Comparison of ENCODE assay signal across 13 mouse cellular contexts in genomic region chr11:77914598-77915260, GRCm38 (mm10). TPM values are rescaled to one million over a fixed set of nuclear protein-coding genes. Genes with fewer than 3 reads are reported as not detected.
A peak's percentile ranks its signal among the peaks of the same experiment; 100 is the strongest.
DNase-seq lines count a peak whose midpoint lies in the region; ATAC-seq lines count a peak whose summit lies in the region.
"Had no signal": no experiment of that assay in that cellular context is flagged by ENCODE, and none has a peak within 500 bp of the region (broad histone marks: within the 10 kb centered on the region; RNA-seq: fewer than 3 reads in every experiment).

No protein-coding gene starts in this region.

- H3K9ac ChIP-seq in heart, embryonic 15.5 days: no peak overlapping the region
- no peak overlapping the region for H3K9ac ChIP-seq in embryonic facial prominence, embryonic 14.5 days (ENCODE audit: low read depth, low read length)
- peak overlapping the region; percentile 56 for H3K9ac ChIP-seq in hindbrain, embryonic 16.5 days (ENCODE audit: low read depth, low read length)
- peak overlapping the region; percentile 57 for H3K9ac ChIP-seq in midbrain, embryonic 16.5 days (ENCODE audit: low read depth, low read length)

- peaks cover 7% of the 10 kb centered on the region; the same call in 1 of the 2 replicates for H3K4me1 ChIP-seq in heart, embryonic 15.5 days (replicated peaks)
- H3K4me1 ChIP-seq in embryonic facial prominence, embryonic 14.5 days (ENCODE audit: control insufficient read depth, insufficient read depth, low read length): peaks cover 11% of the 10 kb centered on the region; the same call in 1 of the 2 replicates
- H3K4me1 ChIP-seq in hindbrain, embryonic 16.5 days (ENCODE audit: control insufficient read depth, insufficient read depth, low read depth, low read length): peaks cover 10% of the 10 kb centered on the region
- H3K4me1 ChIP-seq in midbrain, embryonic 16.5 days (ENCODE audit: control insufficient read depth, insufficient read depth, low read length): peaks cover 27% of the 10 kb centered on the region

- peaks cover 50% of the 10 kb centered on the region for H3K27me3 ChIP-seq in heart, embryonic 15.5 days
- H3K27me3 ChIP-seq in embryonic facial prominence, embryonic 14.5 days (replicated peaks; ENCODE audit: control insufficient read depth, insufficient read depth, low read length): peaks cover 29% of the 10 kb centered on the region
- H3K27me3 ChIP-seq in hindbrain, embryonic 16.5 days (replicated peaks; ENCODE audit: control insufficient read depth, insufficient read depth, low read length): no peaks in the 10 kb centered on the region; the same call in 1 of the 2 replicates
- H3K27me3 ChIP-seq in midbrain, embryonic 16.5 days (ENCODE audit: control insufficient read depth, insufficient read depth, low read depth, low read length): peaks cover 4% of the 10 kb centered on the region; the same call in 1 of the 2 replicates

- no peak for ATAC-seq in heart, embryonic 15.5 days (replicated peaks; ENCODE audit: insufficient number of reproducible peaks, insufficient read depth, low FRiP score, low read depth)
- no peak for ATAC-seq in embryonic facial prominence, embryonic 14.5 days (ENCODE audit: low read depth)
- ATAC-seq in hindbrain, embryonic 16.5 days: peak; percentile 46; the same call in 1 of the 2 replicates
- ATAC-seq in midbrain, embryonic 16.5 days: peak; percentile 36; the same call in 1 of the 2 replicates

- 8% methylated on average over 32 of the region's 32 CpGs for WGBS in heart, embryonic 15.5 days
- 4% methylated on average over 31 of the region's 32 CpGs for WGBS in embryonic facial prominence, embryonic 14.5 days
- 5% methylated on average over 30 of the region's 32 CpGs for WGBS in hindbrain, embryonic 16.5 days
- 5% methylated on average over 31 of the region's 32 CpGs for WGBS in midbrain, embryonic 16.5 days

- H3K27ac ChIP-seq in heart, embryonic 15.5 days: no peak overlapping the region
- no peak overlapping the region for H3K27ac ChIP-seq in embryonic facial prominence, embryonic 14.5 days (replicated peaks; ENCODE audit: low read depth, low read length)
- peak overlapping the region; percentile 41; the same call in 1 of the 2 replicates for H3K27ac ChIP-seq in hindbrain, embryonic 16.5 days (ENCODE audit: low read depth, low read length)
- peak overlapping the region; percentile 67; the same call in 1 of the 2 replicates for H3K27ac ChIP-seq in midbrain, embryonic 16.5 days (ENCODE audit: low read length)
- H3K27ac ChIP-seq: macrophage had no signal

- DNase-seq in heart, adult 18-20 months: no peak
- no peak for DNase-seq in embryonic facial prominence, embryonic 14.5 days (ENCODE audit: low spot score)
- DNase-seq in right cerebral cortex, postnatal 14 days: no peak
- no peak for DNase-seq in urinary bladder, postnatal 36 days (ENCODE audit: low spot score in 2 of 2)
- no peak for DNase-seq in left cerebral cortex, adult 8-10 months (ENCODE audit: low spot score in 2 of 2)
- DNase-seq: embryo, embryonic 11 days; gastrocnemius, postnatal 10 days; kidney, adult 9 months had no signal

- H3K9me3 ChIP-seq in heart, embryonic 15.5 days (replicated peaks): no peaks in the 10 kb centered on the region
- H3K9me3 ChIP-seq in embryonic facial prominence, embryonic 14.5 days (ENCODE audit: control insufficient read depth, low read length): no peaks in the 10 kb centered on the region
- H3K9me3 ChIP-seq in hindbrain, embryonic 16.5 days (ENCODE audit: control insufficient read depth, low read length): no peaks in the 10 kb centered on the region
- no peaks in the 10 kb centered on the region for H3K9me3 ChIP-seq in midbrain, embryonic 16.5 days (replicated peaks; ENCODE audit: control insufficient read depth, low read length, poor library complexity, severe bottlenecking)

- no peaks in the 10 kb centered on the region for H3K36me3 ChIP-seq in heart, embryonic 15.5 days
- no peaks in the 10 kb centered on the region for H3K36me3 ChIP-seq in embryonic facial prominence, embryonic 14.5 days (ENCODE audit: control insufficient read depth, insufficient read depth, low read length)
- H3K36me3 ChIP-seq in hindbrain, embryonic 16.5 days (ENCODE audit: control insufficient read depth, insufficient read depth, low read length): no peaks in the 10 kb centered on the region
- H3K36me3 ChIP-seq in midbrain, embryonic 16.5 days (ENCODE audit: control insufficient read depth, insufficient read depth, low read length): no peaks in the 10 kb centered on the region

- H3K4me2 ChIP-seq in heart, embryonic 15.5 days: 0 out of 2 replicates have a peak overlapping the region, but pooled peaks have one; percentile 5
- peak overlapping the region; percentile 28 for H3K4me2 ChIP-seq in embryonic facial prominence, embryonic 14.5 days (ENCODE audit: low read depth, low read length)
- H3K4me2 ChIP-seq in hindbrain, embryonic 16.5 days (ENCODE audit: low read length): peak overlapping the region; percentile 52
- peak overlapping the region; percentile 46 for H3K4me2 ChIP-seq in midbrain, embryonic 16.5 days (ENCODE audit: low read length)

- H3K4me3 ChIP-seq in heart, embryonic 15.5 days: no peak overlapping the region
- no peak overlapping the region; the same call in 1 of the 2 replicates for H3K4me3 ChIP-seq in embryonic facial prominence, embryonic 14.5 days (ENCODE audit: low read depth, low read length)
- H3K4me3 ChIP-seq in hindbrain, embryonic 16.5 days (ENCODE audit: low read length): 0 out of 2 replicates have a peak overlapping the region, but pooled peaks have one; percentile 14
- peak overlapping the region; percentile 6; the same call in 1 of the 2 replicates for H3K4me3 ChIP-seq in midbrain, embryonic 16.5 days (ENCODE audit: low read depth, low read length)

RNA-seq across cellular contexts. Expression of gene Sez6, which starts 15.9 kb away (rescaled TPM):
- 0.05 and 0.15 TPM in 2 replicates for polyA plus RNA-seq in heart, embryonic 15.5 days (2015; fragmentation: Nextera tagmentation; extraction: Ambion mirVana)
- under 1 TPM; 0.12 to 0.31 TPM for total RNA-seq in heart, adult 18-20 months (2021)
- 1.4 and 1.8 TPM in 2 replicates for polyA plus RNA-seq in embryonic facial prominence, embryonic 14.5 days (2014; fragmentation: Nextera tagmentation; extraction: Ambion mirVana)
- 132 and 156 TPM in 2 replicates for polyA plus RNA-seq in hindbrain, embryonic 16.5 days (2015; fragmentation: Nextera tagmentation; extraction: Ambion mirVana)
- polyA plus RNA-seq in midbrain, embryonic 16.5 days (2015; fragmentation: Nextera tagmentation; extraction: Ambion mirVana): 140 and 146 TPM in 2 replicates
- total RNA-seq in left cerebral cortex, adult 8-10 months (2022): 100 to 1,000 TPM; 184 to 230 (median 207) TPM
- polyA plus RNA-seq: C2C12, macrophage had no signal

RNA-seq across cellular contexts. Expression of gene Pipox, which starts 20.8 kb away (rescaled TPM):
- polyA plus RNA-seq in heart, embryonic 15.5 days (2015; fragmentation: Nextera tagmentation; extraction: Ambion mirVana): 3.0 and 3.3 TPM in 2 replicates
- total RNA-seq in heart, adult 18-20 months (2021): under 1 TPM; 0.50 to 0.87 TPM
- 1.5 and 1.8 TPM in 2 replicates for polyA plus RNA-seq in embryonic facial prominence, embryonic 14.5 days (2014; fragmentation: Nextera tagmentation; extraction: Ambion mirVana)
- polyA plus RNA-seq in hindbrain, embryonic 16.5 days (2015; fragmentation: Nextera tagmentation; extraction: Ambion mirVana): 5.9 and 7.7 TPM in 2 replicates
- polyA plus RNA-seq in midbrain, embryonic 16.5 days (2015; fragmentation: Nextera tagmentation; extraction: Ambion mirVana): 6.0 and 7.5 TPM in 2 replicates
- 1 to 10 TPM; 2.8 to 4.9 (median 2.9) TPM for total RNA-seq in left cerebral cortex, adult 8-10 months (2022)
- polyA plus RNA-seq: C2C12, macrophage had no signal

Comparison
In these comparisons a context has a peak if more than half of its experiments do, and no peak if none do; other contexts are left out.
1. ATAC-seq: peak in hindbrain, embryonic 16.5 days (single experiment) and midbrain, embryonic 16.5 days (single experiment); none in heart, embryonic 15.5 days (single experiment) and embryonic facial prominence, embryonic 14.5 days (single experiment).
2. H3K27ac ChIP-seq: peak in hindbrain, embryonic 16.5 days (single experiment) and midbrain, embryonic 16.5 days (single experiment); none in heart, embryonic 15.5 days (single experiment) and embryonic facial prominence, embryonic 14.5 days (single experiment).
3. H3K4me3 ChIP-seq: peak in hindbrain, embryonic 16.5 days (single experiment) and midbrain, embryonic 16.5 days (single experiment); none in heart, embryonic 15.5 days (single experiment) and embryonic facial prominence, embryonic 14.5 days (single experiment).
4. H3K9ac ChIP-seq: peak in hindbrain, embryonic 16.5 days (single experiment) and midbrain, embryonic 16.5 days (single experiment); none in heart, embryonic 15.5 days (single experiment) and embryonic facial prominence, embryonic 14.5 days (single experiment).
5. RNA of gene Sez6, which starts 15.9 kb away (polyA plus RNA-seq): 140 to 146 TPM in midbrain, embryonic 16.5 days and 132 to 156 TPM in hindbrain, embryonic 16.5 days; 1.4 to 1.8 TPM in embryonic facial prominence, embryonic 14.5 days and 0.05 to 0.15 TPM in heart, embryonic 15.5 days; every median in the first group is over 10 times any median in the second.
6. Peak in every context shown above with its lines, with median percentiles within 50 percentile points of each other: H3K4me2 ChIP-seq.